Mouse (Mus musculus): ENCODE measurements around the gene Sh3d21.

Sh3d21 gene

GRCm38 (mm10) chr4:126109613-126110373, 53.5 kb downstream of the Sh3d21 start:
- no peak for DNase-seq (ENCODE audit: low spot score)

GRCm38 (mm10) chr4:126108061-126108740, 55.1 kb downstream of the Sh3d21 start:
- DNase-seq (ENCODE audit: low spot score), result no peak

GRCm38 (mm10) chr4:126105131-126105783, 58.0 kb downstream of the Sh3d21 start:
- DNase-seq (ENCODE audit: low spot score), result no peak

GRCm38 (mm10) chr4:126104261-126105075, 58.8 kb downstream of the Sh3d21 start:
- peak; percentile 34 for DNase-seq (ENCODE audit: low spot score)

GRCm38 (mm10) chr4:126103590-126104068, 59.7 kb downstream of the Sh3d21 start, which contains the start of gene Stk40:
Stk40 (plus strand) TSS chr4:126103957.
- peak; percentile 90 for DNase-seq (ENCODE audit: low spot score)

- DNase-seq (ENCODE audit: low spot score), result peak; percentile 88
Measured at GRCm38 (mm10) chr4:126103057-126103581, 60.2 kb downstream of the Sh3d21 start.

- DNase-seq (ENCODE audit: low spot score), result peak; percentile 40
Measured at GRCm38 (mm10) chr4:126102061-126102841, 61.0 kb downstream of the Sh3d21 start.

- no peak for DNase-seq (ENCODE audit: low spot score)
Measured at GRCm38 (mm10) chr4:126100764-126101163, 62.5 kb downstream of the Sh3d21 start.
